ENCODE assay signal across 8 mouse cellular contexts in genomic region chr6:113761644-113762043, GRCm38 (mm10). TPM values are rescaled to one million over a fixed set of nuclear protein-coding genes. Genes with fewer than 3 reads are reported as not detected.
DNase-seq lines count a peak whose midpoint lies in the region; ATAC-seq and TF ChIP-seq lines count a peak whose summit lies in the region.

No protein-coding gene starts in this region.

- 35% methylated on average over 7 of the region's 7 CpGs for WGBS in embryonic facial prominence, embryonic 14.5 days
- WGBS in hindbrain, embryonic 13.5 days, result 27% methylated on average over 7 of the region's 7 CpGs
- 29% methylated on average over 7 of the region's 7 CpGs for WGBS in midbrain, embryonic 12.5 days

- intact Hi-C loops in left cerebral cortex, postnatal 10 days (cut with DNase I), result loop anchor here (5.0 kb wide), 1 partner anchor 311 kb away; no protein-coding TSS in a partner anchor

- peak; percentile 16 for DNase-seq in ovary, postnatal 36 days (ENCODE audit: low spot score)
- DNase-seq in ovary, adult 18-20 months (ENCODE audit: low spot score), result no peak
- DNase-seq in embryonic facial prominence, embryonic 14.5 days (ENCODE audit: low spot score), result peak; percentile 79
- peak; percentile 57 to 58 for DNase-seq in left cerebral cortex, postnatal 10 days (ENCODE audit: extremely low spot score in 1 of 2, low spot score in 2 of 2)
- peak; percentile 82 for DNase-seq in splenic B cell, adult 2 months (ENCODE audit: low read depth, low spot score)

- H3K27me3 ChIP-seq in embryonic facial prominence, embryonic 14.5 days (replicated peaks; ENCODE audit: control insufficient read depth, insufficient read depth, low read length), result no peaks in the 10 kb centered on the region
- no peaks in the 10 kb centered on the region for H3K27me3 ChIP-seq in hindbrain, embryonic 13.5 days
- H3K27me3 ChIP-seq in midbrain, embryonic 12.5 days, result peaks cover 11% of the 10 kb centered on the region; the same call in 1 of the 2 replicates
- H3K27me3 ChIP-seq in splenic B cell, adult 2 months (ENCODE audit: control insufficient read depth, insufficient read depth, low read length, poor library complexity, severe bottlenecking), result no peaks in the 10 kb centered on the region

- TF ChIP-seq POLR2A in bone marrow macrophage, adult 2 months (IDR thresholded peaks at IDR 0.05; ENCODE audit: borderline replicate concordance, low read depth, low read length), result no peak

- H3K9ac ChIP-seq in embryonic facial prominence, embryonic 14.5 days (ENCODE audit: low read depth, low read length), result no peak overlapping the region
- H3K9ac ChIP-seq in hindbrain, embryonic 13.5 days, result no peak overlapping the region
- no peak overlapping the region for H3K9ac ChIP-seq in midbrain, embryonic 12.5 days (replicated peaks)

- ATAC-seq in embryonic facial prominence, embryonic 14.5 days (ENCODE audit: low read depth), result peak; percentile 57
- peak; percentile 46 for ATAC-seq in hindbrain, embryonic 13.5 days (ENCODE audit: low FRiP score)
- peak; percentile 49; the same call in 1 of the 2 replicates for ATAC-seq in midbrain, embryonic 12.5 days (ENCODE audit: low FRiP score, low read depth)

- H3K36me3 ChIP-seq in embryonic facial prominence, embryonic 14.5 days (ENCODE audit: control insufficient read depth, insufficient read depth, low read length), result no peaks in the 10 kb centered on the region
- peaks cover 87% of the 10 kb centered on the region for H3K36me3 ChIP-seq in hindbrain, embryonic 13.5 days
- H3K36me3 ChIP-seq in midbrain, embryonic 12.5 days, result no peaks in the 10 kb centered on the region
- H3K36me3 ChIP-seq in splenic B cell, adult 2 months (ENCODE audit: control insufficient read depth, insufficient read depth, low read length, poor library complexity, severe bottlenecking), result no peaks in the 10 kb centered on the region

- TF ChIP-seq CTCF in bone marrow macrophage, adult 2 months (IDR thresholded peaks at IDR 0.05; ENCODE audit: low read depth, low read length), result peak; percentile 95

- no peak overlapping the region for H3K4me2 ChIP-seq in embryonic facial prominence, embryonic 14.5 days (ENCODE audit: low read depth, low read length)
- no peak overlapping the region for H3K4me2 ChIP-seq in hindbrain, embryonic 13.5 days
- no peak overlapping the region for H3K4me2 ChIP-seq in midbrain, embryonic 12.5 days (replicated peaks)

- H3K4me1 ChIP-seq in bone marrow macrophage, adult 2 months (ENCODE audit: control insufficient read depth, insufficient read depth, low read length), result no peaks in the 10 kb centered on the region
- no peaks in the 10 kb centered on the region for H3K4me1 ChIP-seq in embryonic facial prominence, embryonic 14.5 days (ENCODE audit: control insufficient read depth, insufficient read depth, low read length)
- no peaks in the 10 kb centered on the region for H3K4me1 ChIP-seq in hindbrain, embryonic 13.5 days (replicated peaks)
- no peaks in the 10 kb centered on the region for H3K4me1 ChIP-seq in midbrain, embryonic 12.5 days

- no peak overlapping the region for H3K27ac ChIP-seq in bone marrow macrophage, adult 2 months (ENCODE audit: insufficient read depth, low read depth, low read length)
- no peak overlapping the region for H3K27ac ChIP-seq in embryonic facial prominence, embryonic 14.5 days (replicated peaks; ENCODE audit: low read depth, low read length)
- H3K27ac ChIP-seq in hindbrain, embryonic 13.5 days, result no peak overlapping the region
- no peak overlapping the region for H3K27ac ChIP-seq in midbrain, embryonic 12.5 days (replicated peaks)

- H3K9me3 ChIP-seq in embryonic facial prominence, embryonic 14.5 days (ENCODE audit: control insufficient read depth, low read length), result no peaks in the 10 kb centered on the region
- H3K9me3 ChIP-seq in hindbrain, embryonic 13.5 days, result no peaks in the 10 kb centered on the region
- no peaks in the 10 kb centered on the region for H3K9me3 ChIP-seq in midbrain, embryonic 12.5 days

- no peak overlapping the region for H3K4me3 ChIP-seq in bone marrow macrophage, adult 2 months (ENCODE audit: insufficient read depth, low read length)
- no peak overlapping the region for H3K4me3 ChIP-seq in embryonic facial prominence, embryonic 14.5 days (ENCODE audit: low read depth, low read length)
- H3K4me3 ChIP-seq in hindbrain, embryonic 13.5 days, result no peak overlapping the region
- no peak overlapping the region for H3K4me3 ChIP-seq in midbrain, embryonic 12.5 days

RNA-seq across cellular contexts. Expression of gene Sec13, which starts 21.1 kb away (rescaled TPM):
- 52.3 and 59.9 TPM in 2 replicates for polyA plus RNA-seq in bone marrow macrophage, adult 2 months (2012; ENCODE audit: insufficient read depth, insufficient read length, missing spikeins)
- polyA plus RNA-seq in embryonic facial prominence, embryonic 14.5 days (2014; fragmentation: Nextera tagmentation; extraction: Ambion mirVana), result 301 and 324 TPM in 2 replicates
- polyA plus RNA-seq in hindbrain, embryonic 13.5 days (2015; fragmentation: Nextera tagmentation; extraction: Ambion mirVana), result 216 and 218 TPM in 2 replicates
- total RNA-seq in left cerebral cortex, postnatal 10 days (2021), result 10 to 100 TPM; 78.7 to 80.2 TPM
- 222 and 233 TPM in 2 replicates for polyA plus RNA-seq in midbrain, embryonic 12.5 days (2016; fragmentation: Nextera tagmentation; extraction: Ambion mirVana)

RNA-seq across cellular contexts. Expression of gene Ghrl, which starts 42.0 kb away (rescaled TPM):
- not detected in 2 replicates for polyA plus RNA-seq in bone marrow macrophage, adult 2 months (2012; ENCODE audit: insufficient read depth, insufficient read length, missing spikeins)
- polyA plus RNA-seq in embryonic facial prominence, embryonic 14.5 days (2014; fragmentation: Nextera tagmentation; extraction: Ambion mirVana), result 0.61 TPM in 1 of 2 replicates, not detected in the other
- 0.29 TPM in 1 of 2 replicates, not detected in the other for polyA plus RNA-seq in hindbrain, embryonic 13.5 days (2015; fragmentation: Nextera tagmentation; extraction: Ambion mirVana)
- total RNA-seq in left cerebral cortex, postnatal 10 days (2021), result not detected
- polyA plus RNA-seq in midbrain, embryonic 12.5 days (2016; fragmentation: Nextera tagmentation; extraction: Ambion mirVana), result 0.84 and 0.90 TPM in 2 replicates
